Mouse (Mus musculus) MEL (cell line): ENCODE data around the gene Thbs3. TPM values are rescaled to one million over a fixed set of nuclear protein-coding genes. Genes with fewer than 3 reads are reported as not detected.

Source experiments
- DNase-seq: peaks from one replicate; pipeline ENCODE4 v3.0.0; 2011; ENCODE audit warnings: low read depth, low spot score
- H3K27ac ChIP-seq: 2 replicates; pipeline ENCODE4 v1.5.1; 2012; ENCODE audit warnings: low read depth, mild to moderate bottlenecking, control low read depth, low read length, moderate library complexity; ENCODE audit not compliant: control insufficient read depth
- H3K27me3 ChIP-seq, 2 experiments: fragments of 150-350 bp in 1 of 2; sonication (generic) in 1 of 2; 2 replicates each; pipeline ENCODE4 v1.6.1; 2012; ENCODE audit warnings: low read length in 2 of 2, mild to moderate bottlenecking in 2 of 2, improper control_type of control experiment in 1 of 2, moderate library complexity in 1 of 2; ENCODE audit not compliant: insufficient read depth in 2 of 2, control insufficient read depth in 1 of 2
- H3K36me3 ChIP-seq, 2 experiments: 2 replicates each; pipeline ENCODE4 v1.6.1; 2012 to 2014; ENCODE audit warnings: low read length in 2 of 2, improper control_type of control experiment in 1 of 2, inconsistent platforms in 1 of 2, mild to moderate bottlenecking in 1 of 2; ENCODE audit not compliant: insufficient read depth in 2 of 2, control insufficient read depth in 1 of 2
- H3K4me1 ChIP-seq, 2 experiments: fragments of 150-350 bp in 1 of 2; sonication (generic) in 1 of 2; 2 replicates each; pipeline ENCODE4 v1.6.1; 2012; ENCODE audit warnings: low read length in 2 of 2, improper control_type of control experiment in 1 of 2, mild to moderate bottlenecking in 1 of 2; ENCODE audit not compliant: insufficient read depth in 2 of 2, control insufficient read depth in 1 of 2
- H3K4me3 ChIP-seq, 2 experiments: fragments of 150-350 bp in 1 of 2; sonication (generic) in 1 of 2; 2 replicates each; pipeline ENCODE4 v1.5.1; 2012; ENCODE audit warnings: low read depth in 2 of 2, low read length in 2 of 2, mild to moderate bottlenecking in 2 of 2, moderate library complexity in 2 of 2, control low read depth in 1 of 2, improper control_type of control experiment in 1 of 2; ENCODE audit not compliant: control insufficient read depth in 1 of 2, insufficient read depth in 1 of 2
- H3K79me2 ChIP-seq: 2 replicates; pipeline ENCODE4 v1.6.1; 2012; ENCODE audit warnings: mild to moderate bottlenecking, low read length, moderate library complexity; ENCODE audit not compliant: control insufficient read depth, poor library complexity, insufficient read depth
- H3K9ac ChIP-seq: 2 replicates; pipeline ENCODE4 v1.6.1; 2012; ENCODE audit warnings: low read depth, mild to moderate bottlenecking, control low read depth, low read length, moderate library complexity; ENCODE audit not compliant: control insufficient read depth, poor library complexity, severe bottlenecking
- H3K9me3 ChIP-seq: fragments of 150-350 bp; sonication (generic); replicated peaks from 2 replicates; pipeline ENCODE4 v1.6.1; 2012; ENCODE audit warnings: mild to moderate bottlenecking, low read length, improper control_type of control experiment, moderate library complexity; ENCODE audit not compliant: insufficient read depth
- CHD1 ChIP-seq: IDR thresholded peaks from 2 replicates; pipeline ENCODE4 v1.6.1; 2012; ENCODE audit warnings: low read depth, mild to moderate bottlenecking, inconsistent platforms, low read length, improper control_type of control experiment
- CTCF ChIP-seq, 3 experiments: IDR thresholded peaks in 2 of 3; conservative IDR thresholded peaks in 1 of 3; 2 replicates each; pipeline ENCODE4 v1.5.1; 2011 to 2012; ENCODE audit warnings: low read length in 3 of 3, low read depth in 2 of 3, mild to moderate bottlenecking in 2 of 3, improper control_type of control experiment in 1 of 3, inconsistent platforms in 1 of 3, mixed read lengths in 1 of 3, moderate library complexity in 1 of 3; ENCODE audit not compliant: control insufficient read depth in 1 of 3, insufficient read depth in 1 of 3, poor library complexity in 1 of 3, severe bottlenecking in 1 of 3
- ELF1 ChIP-seq: IDR thresholded peaks from 2 replicates; pipeline ENCODE4 v1.6.1; 2014; ENCODE audit warnings: low read depth, mild to moderate bottlenecking, inconsistent platforms, low read length, improper control_type of control experiment, moderate library complexity
- ETS1 ChIP-seq: IDR thresholded peaks from 2 replicates; pipeline ENCODE4 v1.6.1; 2012; ENCODE audit warnings: low read depth, mild to moderate bottlenecking, inconsistent platforms, low read length, improper control_type of control experiment, moderate library complexity
- GABPA ChIP-seq: IDR thresholded peaks from 2 replicates; pipeline ENCODE4 v1.6.1; 2012; ENCODE audit warnings: low read depth, mild to moderate bottlenecking, inconsistent platforms, low read length, improper control_type of control experiment, moderate library complexity
- GATA1 ChIP-seq: IDR thresholded peaks from 2 replicates; pipeline ENCODE4 v1.6.1; 2011; ENCODE audit warnings: low read depth, low read length, improper control_type of control experiment
- HCFC1 ChIP-seq: IDR thresholded peaks from 2 replicates; pipeline ENCODE4 v1.6.1; 2012; ENCODE audit warnings: low read depth, mild to moderate bottlenecking, inconsistent platforms, low read length, improper control_type of control experiment, moderate library complexity
- JUND ChIP-seq: IDR thresholded peaks from 2 replicates; pipeline ENCODE4 v1.6.1; 2011; ENCODE audit warnings: low read depth, mild to moderate bottlenecking, improper control_type of control experiment, low read length
- MAX ChIP-seq: IDR thresholded peaks from 2 replicates; pipeline ENCODE4 v1.6.1; 2011; ENCODE audit warnings: low read length, improper control_type of control experiment
- MXI1 ChIP-seq: IDR thresholded peaks from 2 replicates; pipeline ENCODE4 v1.6.1; 2011; ENCODE audit warnings: mild to moderate bottlenecking, low read depth, low read length, improper control_type of control experiment
- MYB ChIP-seq: IDR thresholded peaks from 2 replicates; pipeline ENCODE4 v1.6.1; 2011; ENCODE audit warnings: mild to moderate bottlenecking, low read depth, low read length, improper control_type of control experiment
- MYC ChIP-seq: IDR thresholded peaks from 2 replicates; pipeline ENCODE4 v1.6.1; 2011; ENCODE audit warnings: low read depth, mild to moderate bottlenecking, low read length, improper control_type of control experiment, moderate library complexity
- NELFE ChIP-seq: IDR thresholded peaks from 2 replicates; pipeline ENCODE4 v1.6.1; 2011; ENCODE audit warnings: low read depth, low read length, improper control_type of control experiment
- NRF1 ChIP-seq: IDR thresholded peaks from 2 replicates; pipeline ENCODE4 v1.6.1; 2014; ENCODE audit warnings: low read depth, mild to moderate bottlenecking, inconsistent platforms, low read length, improper control_type of control experiment, moderate library complexity; ENCODE audit not compliant: poor library complexity, insufficient read depth, severe bottlenecking
- POLR2A ChIP-seq, 2 experiments: IDR thresholded peaks; 2 replicates each; pipeline ENCODE4 v1.6.1; 2011 to 2012; ENCODE audit warnings: low read length in 2 of 2, mild to moderate bottlenecking in 2 of 2, control low read depth in 1 of 2, improper control_type of control experiment in 1 of 2, low read depth in 1 of 2, moderate library complexity in 1 of 2; ENCODE audit not compliant: control insufficient read depth in 1 of 2, insufficient read depth in 1 of 2, poor library complexity in 1 of 2
- POLR2AphosphoS2 ChIP-seq: IDR thresholded peaks from 2 replicates; pipeline ENCODE4 v1.6.1; 2011; ENCODE audit warnings: low read length, improper control_type of control experiment
- POLR2AphosphoS5 ChIP-seq: IDR thresholded peaks from 2 replicates; pipeline ENCODE4 v1.6.1; 2012; ENCODE audit warnings: low read depth, borderline replicate concordance, mild to moderate bottlenecking, inconsistent platforms, low read length, moderate library complexity, mixed read lengths
- RAD21 ChIP-seq: IDR thresholded peaks from 2 replicates; pipeline ENCODE4 v1.6.1; 2011; ENCODE audit warnings: mild to moderate bottlenecking, low read depth, low read length, improper control_type of control experiment
- RCOR1 ChIP-seq: IDR thresholded peaks from 2 replicates; pipeline ENCODE4 v1.6.1; 2012; ENCODE audit warnings: low read depth, mild to moderate bottlenecking, inconsistent platforms, low read length, improper control_type of control experiment
- SMC3 ChIP-seq: IDR thresholded peaks from 2 replicates; pipeline ENCODE4 v1.6.1; 2011; ENCODE audit warnings: low read depth, low read length, improper control_type of control experiment
- TCF12 ChIP-seq: IDR thresholded peaks from 2 replicates; pipeline ENCODE4 v1.6.1; 2014; ENCODE audit warnings: low read depth, mild to moderate bottlenecking, inconsistent platforms, low read length, improper control_type of control experiment, moderate library complexity
- USF2 ChIP-seq, 2 experiments: IDR thresholded peaks; 2 replicates each; pipeline ENCODE4 v1.6.1; 2011 to 2012; ENCODE audit warnings: improper control_type of control experiment in 2 of 2, low read length in 2 of 2, borderline replicate concordance in 1 of 2, inconsistent platforms in 1 of 2, low read depth in 1 of 2, mild to moderate bottlenecking in 1 of 2; ENCODE audit not compliant: insufficient read depth in 1 of 2
- polyA plus RNA-seq, 2 experiments: library from polyadenylated mRNA; stranded (reverse) in 1 of 2; unstranded in 1 of 2; fragments of >175 nt in 1 of 2; fragments of >200 nt in 1 of 2; gene quantifications; 2 replicates each; pipeline versions ENCODE4 v1.2.1 to v1.2.4; 2012; ENCODE audit warnings: low replicate concordance in 2 of 2, low read depth in 1 of 2; ENCODE audit not compliant: insufficient read length in 2 of 2, insufficient read depth in 1 of 2, missing spikeins in 1 of 2
- total RNA-seq: library from RNA; depleted of rRNA; stranded (reverse); fragments of 300-350 nt; gene quantifications from 2 replicates; pipeline ENCODE4 v1.2.3, GENCODE M21; 2012

The Thbs3 gene
- total and polyA plus RNA-seq, 3 experiments = 1.8 to 4.9 TPM; not detected in 1

GRCm38 (mm10) chr3:89260211-89260610 is 45.2 kb downstream of the Thbs3 start:
- Histone ChIP-seq H3K36me3 (peaks cover 0 to 2% of the 10 kb centered on the region in 2 experiments; a peak in 1 of 4 replicates), H3K9me3 (no peaks in the 10 kb centered on the region), H3K27me3 (peaks cover 48 to 67% of the 10 kb centered on the region in 2 experiments), H3K4me1 (peaks cover 0 to under 1% of the 10 kb centered on the region in 2 experiments; a peak in 1 of 4 replicates), H3K79me2 (no peaks in the 10 kb centered on the region), H3K9ac (no peak overlapping the region), H3K4me3 (no peak overlapping the region), H3K27ac (no peak overlapping the region)
- no peak for DNase-seq
- TF ChIP-seq ETS1 = no peak
- TF ChIP-seq NRF1 = no peak
- TF ChIP-seq POLR2A (IDR thresholded peaks at IDR 0.05; ENCODE audit: control insufficient read depth in 1 of 2, insufficient read depth in 1 of 2, low read depth in 1 of 2, low read length in 2 of 2, poor library complexity in 1 of 2) = no peak
- no peak for TF ChIP-seq SMC3
- TF ChIP-seq CTCF (IDR thresholded peaks at IDR 0.05 in 2 of 3, conservative IDR thresholded peaks at IDR 0.05 in 1 of 3; ENCODE audit: control insufficient read depth in 1 of 3, insufficient read depth in 1 of 3, low read depth in 2 of 3, low read length in 3 of 3, poor library complexity in 1 of 3, severe bottlenecking in 1 of 3) = no peak
- TF ChIP-seq POLR2AphosphoS5 = no peak
- no peak for TF ChIP-seq MAX
- no peak for TF ChIP-seq MXI1
- TF ChIP-seq HCFC1 = no peak
- TF ChIP-seq USF2 (IDR thresholded peaks at IDR 0.05; ENCODE audit: borderline replicate concordance in 1 of 2, insufficient read depth in 1 of 2, low read depth in 1 of 2, low read length in 2 of 2) = no peak
- no peak for TF ChIP-seq CHD1
- no peak for TF ChIP-seq RAD21

- Histone ChIP-seq H3K36me3 (peaks cover 0 to 7% of the 10 kb centered on the region in 2 experiments; a peak in 2 of 4 replicates), H3K9ac (no peak overlapping the region), H3K9me3 (no peaks in the 10 kb centered on the region), H3K27ac (no peak overlapping the region), H3K27me3 (peaks cover 45 to 64% of the 10 kb centered on the region in 2 experiments), H3K4me1 (peaks cover 0 to 7% of the 10 kb centered on the region in 2 experiments; a peak in 1 of 4 replicates), H3K4me3 (no peak overlapping the region), H3K79me2 (peaks cover 4% of the 10 kb centered on the region; the same call in 1 of the 2 replicates)
- no peak for DNase-seq
- TF ChIP-seq RCOR1 (no peak), TCF12 (no peak), USF2 (IDR thresholded peaks at IDR 0.05; ENCODE audit: borderline replicate concordance in 1 of 2, insufficient read depth in 1 of 2, low read depth in 1 of 2, low read length in 2 of 2) (no peak), MYB (no peak), ETS1 (no peak), NELFE (no peak), GATA1 (no peak), POLR2AphosphoS5 (no peak), SMC3 (no peak), MXI1 (no peak), POLR2AphosphoS2 (no peak), ELF1 (no peak), MYC (no peak), GABPA (no peak), JUND (no peak)
These were observed 47.4 kb downstream of the Thbs3 start for GRCm38 (mm10) chr3:89262417-89262816.
